Mouse (Mus musculus): ENCODE measurements at regions not wholly inside any gene's neighbourhood (a gene's known extent, or its start where the extent isn't known, plus 50 kb on each side); places are given as distances from the start of the nearest gene placed in this dataset.

DNA sequence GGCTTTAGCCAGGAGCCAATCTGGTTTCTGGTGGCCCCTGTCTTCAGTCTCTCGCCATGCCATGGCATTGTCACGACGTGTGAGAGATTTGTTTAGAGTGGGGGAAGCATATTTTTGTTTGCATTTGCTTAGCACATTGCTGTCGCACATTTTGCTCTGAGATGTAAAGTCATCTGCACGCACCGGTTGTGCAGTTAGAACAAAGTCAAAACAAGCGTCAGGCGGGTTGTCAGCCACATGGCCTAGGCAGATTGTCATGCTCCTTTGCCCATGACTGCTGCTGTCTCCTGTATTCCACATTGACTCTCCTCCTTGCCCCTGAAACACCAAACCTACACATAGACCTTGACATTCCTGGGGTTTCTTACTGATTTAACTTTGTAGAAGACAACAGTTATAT lies 383.6 kb downstream of the Sorl1 start:
- no peak for TF ChIP-seq CTCF (IDR thresholded peaks at IDR 0.05; ENCODE audit: extremely low read depth, insufficient read length, insufficient replicate concordance, low read depth, low read length)
- no peak for TF ChIP-seq POLR2A (IDR thresholded peaks at IDR 0.05; ENCODE audit: low read depth, low read length)
